Mouse (Mus musculus): ENCODE data around the gene Ccs. TPM values are rescaled to one million over a fixed set of nuclear protein-coding genes. Genes with fewer than 3 reads are reported as not detected.

Ccs gene
- polyA plus RNA-seq, 2 experiments: 63.2 to 65.9 TPM

DNA sequence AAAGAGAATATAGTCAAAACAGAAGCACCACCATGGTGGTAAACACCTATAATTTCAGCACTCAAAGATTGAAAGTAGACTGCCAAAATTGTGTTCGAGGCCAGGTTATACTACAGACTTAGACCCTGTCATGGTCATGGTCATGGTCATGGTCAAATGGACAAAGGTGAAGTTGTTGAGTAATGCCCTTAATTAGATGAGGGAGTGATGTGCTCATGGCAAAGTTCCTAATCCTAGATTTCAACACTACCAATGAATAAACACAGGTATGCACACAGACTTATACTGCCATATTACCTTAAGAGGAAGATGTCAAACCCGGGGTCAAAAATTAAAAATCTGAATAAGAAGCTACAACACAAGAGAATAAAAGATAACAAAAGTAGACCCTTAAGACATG is 52.8 kb downstream of the Ccs start:
- Histone ChIP-seq H3K4me3 (replicated peaks; ENCODE audit: low read length) (no peak overlapping the region), H3K9ac (ENCODE audit: low read depth, low read length, severe bottlenecking) (no peak overlapping the region), H3K9me3 (ENCODE audit: control insufficient read depth, low read length) (no peaks in the 10 kb centered on the region), H3K27ac (replicated peaks; ENCODE audit: low read depth, low read length) (no peak overlapping the region), H3K27me3 (ENCODE audit: control insufficient read depth, insufficient read depth, low read length) (no peaks in the 10 kb centered on the region), H3K36me3 (ENCODE audit: control insufficient read depth, insufficient read depth, low read length) (peaks cover 92% of the 10 kb centered on the region), H3K4me1 (ENCODE audit: control insufficient read depth, insufficient read depth, low read length) (peaks cover 13% of the 10 kb centered on the region), H3K4me2 (replicated peaks; ENCODE audit: low read depth, low read length, severe bottlenecking) (no peak overlapping the region)
- 91% methylated on average over 2 of the region's 2 CpGs for WGBS
- no peak for TF ChIP-seq POLR2A (IDR thresholded peaks at IDR 0.05; ENCODE audit: borderline replicate concordance, extremely low read depth, insufficient read depth, insufficient read length)
- DNase-seq (ENCODE audit: low spot score): no peak
- no peak for ATAC-seq (ENCODE audit: low FRiP score, low read depth)

DNA sequence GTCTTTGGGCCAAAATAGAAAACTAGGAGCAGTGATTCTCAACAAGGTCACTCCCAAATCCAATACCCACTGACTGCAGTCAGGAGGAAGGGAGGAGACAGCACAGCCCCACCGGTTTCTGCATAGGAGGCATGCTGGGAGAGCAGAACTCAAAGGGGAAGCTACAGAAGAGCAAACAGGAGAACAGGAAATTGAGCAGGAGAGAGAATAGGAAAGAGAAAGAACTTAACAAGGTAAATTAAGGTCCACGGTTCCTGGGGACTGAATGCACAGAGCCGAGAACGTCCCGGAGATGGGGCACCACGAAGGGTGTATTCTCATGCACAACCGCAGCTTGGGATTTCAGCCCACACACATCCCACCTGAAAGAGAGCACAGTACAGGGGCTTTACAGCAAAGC is 53.9 kb downstream of the Ccs start:
- no peak for DNase-seq (ENCODE audit: low spot score)
- no peak for TF ChIP-seq POLR2A (IDR thresholded peaks at IDR 0.05; ENCODE audit: borderline replicate concordance, extremely low read depth, insufficient read depth, insufficient read length)
- Histone ChIP-seq H3K4me1 (ENCODE audit: control insufficient read depth, insufficient read depth, low read length) (peaks cover 3% of the 10 kb centered on the region), H3K9me3 (ENCODE audit: control insufficient read depth, low read length) (no peaks in the 10 kb centered on the region), H3K9ac (ENCODE audit: low read depth, low read length, severe bottlenecking) (no peak overlapping the region), H3K27me3 (ENCODE audit: control insufficient read depth, insufficient read depth, low read length) (no peaks in the 10 kb centered on the region), H3K4me2 (replicated peaks; ENCODE audit: low read depth, low read length, severe bottlenecking) (no peak overlapping the region), H3K36me3 (ENCODE audit: control insufficient read depth, insufficient read depth, low read length) (peaks cover 91% of the 10 kb centered on the region), H3K27ac (replicated peaks; ENCODE audit: low read depth, low read length) (no peak overlapping the region), H3K4me3 (replicated peaks; ENCODE audit: low read length) (no peak overlapping the region)
- no peak for ATAC-seq (ENCODE audit: low FRiP score, low read depth)
- 91% methylated on average over 7 of the region's 7 CpGs for WGBS

DNA sequence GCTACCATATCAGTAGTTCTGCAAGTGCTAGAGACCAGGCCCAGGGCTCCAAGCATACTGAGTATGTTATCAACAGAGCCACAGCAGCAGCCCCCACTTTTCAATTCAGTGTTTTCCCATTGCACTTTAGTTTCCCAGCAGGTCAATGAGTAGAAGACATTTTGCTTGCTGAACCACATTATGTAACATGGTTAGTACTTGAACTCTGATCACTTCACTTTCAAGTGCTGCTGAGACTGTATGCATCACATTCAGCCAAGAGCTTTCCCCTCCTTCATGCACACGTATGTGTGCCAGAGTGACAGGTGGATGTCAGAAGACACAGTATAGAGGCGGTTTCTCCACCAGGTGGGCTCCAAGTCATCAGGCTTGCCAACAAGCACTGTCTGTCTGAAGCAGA is 56.2 kb downstream of the Ccs start:
- TF ChIP-seq POLR2A (IDR thresholded peaks at IDR 0.05; ENCODE audit: borderline replicate concordance, extremely low read depth, insufficient read depth, insufficient read length): no peak
- H3K4me3 ChIP-seq (replicated peaks; ENCODE audit: low read length): no peak overlapping the region
- H3K27ac ChIP-seq (replicated peaks; ENCODE audit: low read depth, low read length): no peak overlapping the region
- no peak overlapping the region for H3K4me2 ChIP-seq (replicated peaks; ENCODE audit: low read depth, low read length, severe bottlenecking)
- H3K9ac ChIP-seq (ENCODE audit: low read depth, low read length, severe bottlenecking): no peak overlapping the region
- no peaks in the 10 kb centered on the region for H3K4me1 ChIP-seq (ENCODE audit: control insufficient read depth, insufficient read depth, low read length)
- no peak for ATAC-seq (ENCODE audit: low FRiP score, low read depth)
- no peaks in the 10 kb centered on the region for H3K27me3 ChIP-seq (ENCODE audit: control insufficient read depth, insufficient read depth, low read length)
- WGBS: 86% methylated on average over 2 of the region's 2 CpGs
- no peak for DNase-seq (ENCODE audit: low spot score)
- H3K36me3 ChIP-seq (ENCODE audit: control insufficient read depth, insufficient read depth, low read length): peaks cover 82% of the 10 kb centered on the region
- no peaks in the 10 kb centered on the region for H3K9me3 ChIP-seq (ENCODE audit: control insufficient read depth, low read length)

Other genes with a start within 250 kb of the Ccs start
- 49.0 and 75.9 TPM in 2 replicates for gene Lrfn4, start 223.7 kb downstream of the Ccs start, polyA plus RNA-seq (2012; rRNA removed)
- 9.5 and 12.8 TPM in 2 replicates for gene Lrfn4, start 223.7 kb downstream of the Ccs start, polyA plus RNA-seq (2014; fragmentation: Nextera tagmentation; extraction: Ambion mirVana)
- gene Rce1, start 213.7 kb downstream of the Ccs start, polyA plus RNA-seq (2012; rRNA removed): 90.2 and 145 TPM in 2 replicates
- 61.5 and 66.1 TPM in 2 replicates for gene Rce1, start 213.7 kb downstream of the Ccs start, polyA plus RNA-seq (2014; fragmentation: Nextera tagmentation; extraction: Ambion mirVana)
- 1.4 and 1.9 TPM in 2 replicates for gene Gm960, start 140.7 kb downstream of the Ccs start, polyA plus RNA-seq (2012; rRNA removed)
- 3.1 and 3.7 TPM in 2 replicates for gene Gm960, start 140.7 kb downstream of the Ccs start, polyA plus RNA-seq (2014; fragmentation: Nextera tagmentation; extraction: Ambion mirVana)
- 1.9 and 2.5 TPM in 2 replicates for gene Sptbn2, start 128.2 kb downstream of the Ccs start, polyA plus RNA-seq (2012; rRNA removed)
- gene Sptbn2, start 128.2 kb downstream of the Ccs start, polyA plus RNA-seq (2014; fragmentation: Nextera tagmentation; extraction: Ambion mirVana): 4.2 TPM in 2 replicates
- 36.9 and 38.1 TPM in 2 replicates for gene Rbm4b, start 82.8 kb downstream of the Ccs start, polyA plus RNA-seq (2012; rRNA removed)
- 63.2 and 71.8 TPM in 2 replicates for gene Rbm4b, start 82.8 kb downstream of the Ccs start, polyA plus RNA-seq (2014; fragmentation: Nextera tagmentation; extraction: Ambion mirVana)
- gene Rbm4, start 45.4 kb downstream of the Ccs start, polyA plus RNA-seq (2012; rRNA removed): 107 and 111 TPM in 2 replicates
- 78.9 and 82.6 TPM in 2 replicates for gene Rbm4, start 45.4 kb downstream of the Ccs start, polyA plus RNA-seq (2014; fragmentation: Nextera tagmentation; extraction: Ambion mirVana)
- 36.0 and 83.7 TPM in 2 replicates for gene Gm21992, start 27.7 kb downstream of the Ccs start, polyA plus RNA-seq (2012; rRNA removed)
- 15.5 and 22.0 TPM in 2 replicates for gene Gm21992, start 27.7 kb downstream of the Ccs start, polyA plus RNA-seq (2014; fragmentation: Nextera tagmentation; extraction: Ambion mirVana)
- gene Rbm14, start 27.7 kb downstream of the Ccs start, polyA plus RNA-seq (2012; rRNA removed): 69.9 and 98.5 TPM in 2 replicates
- gene Rbm14, start 27.7 kb downstream of the Ccs start, polyA plus RNA-seq (2014; fragmentation: Nextera tagmentation; extraction: Ambion mirVana): 69.8 and 71.9 TPM in 2 replicates
- 0.03 and 0.05 TPM in 2 replicates for gene Ccdc87, start within 50 bp of the Ccs start, polyA plus RNA-seq (2012; rRNA removed)
- gene Ccdc87, start within 50 bp of the Ccs start, polyA plus RNA-seq (2014; fragmentation: Nextera tagmentation; extraction: Ambion mirVana): 0.06 and 0.26 TPM in 2 replicates
- 49.9 and 84.7 TPM in 2 replicates for gene Ctsf, start 15.8 kb upstream of the Ccs start, polyA plus RNA-seq (2012; rRNA removed)
- 38.9 and 45.9 TPM in 2 replicates for gene Ctsf, start 15.8 kb upstream of the Ccs start, polyA plus RNA-seq (2014; fragmentation: Nextera tagmentation; extraction: Ambion mirVana)
- gene Actn3, start 38.6 kb upstream of the Ccs start, polyA plus RNA-seq (2012; rRNA removed): 8.3 and 8.7 TPM in 2 replicates
- 11.9 and 12.9 TPM in 2 replicates for gene Actn3, start 38.6 kb upstream of the Ccs start, polyA plus RNA-seq (2014; fragmentation: Nextera tagmentation; extraction: Ambion mirVana)
- gene Zdhhc24, start 39.3 kb upstream of the Ccs start, polyA plus RNA-seq (2012; rRNA removed): 22.7 and 30.9 TPM in 2 replicates
- 7.7 and 9.7 TPM in 2 replicates for gene Zdhhc24, start 39.3 kb upstream of the Ccs start, polyA plus RNA-seq (2014; fragmentation: Nextera tagmentation; extraction: Ambion mirVana)
- 7.6 and 8.1 TPM in 2 replicates for gene Bbs1, start 67.3 kb upstream of the Ccs start, polyA plus RNA-seq (2012; rRNA removed)
- gene Bbs1, start 67.3 kb upstream of the Ccs start, polyA plus RNA-seq (2014; fragmentation: Nextera tagmentation; extraction: Ambion mirVana): 3.8 and 4.9 TPM in 2 replicates
- 96.5 and 116 TPM in 2 replicates for gene Dpp3, start 89.0 kb upstream of the Ccs start, polyA plus RNA-seq (2012; rRNA removed)
- gene Dpp3, start 89.0 kb upstream of the Ccs start, polyA plus RNA-seq (2014; fragmentation: Nextera tagmentation; extraction: Ambion mirVana): 90.9 and 94.0 TPM in 2 replicates
- 2.7 and 5.1 TPM in 2 replicates for gene Peli3, start 103.8 kb upstream of the Ccs start, polyA plus RNA-seq (2012; rRNA removed)
- 1.8 and 2.5 TPM in 2 replicates for gene Peli3, start 103.8 kb upstream of the Ccs start, polyA plus RNA-seq (2014; fragmentation: Nextera tagmentation; extraction: Ambion mirVana)
- 59.5 and 74.3 TPM in 2 replicates for gene Mrpl11, start 122.8 kb upstream of the Ccs start, polyA plus RNA-seq (2012; rRNA removed)
- gene Mrpl11, start 122.8 kb upstream of the Ccs start, polyA plus RNA-seq (2014; fragmentation: Nextera tagmentation; extraction: Ambion mirVana): 105 and 108 TPM in 2 replicates
- gene Npas4, start 151.0 kb upstream of the Ccs start, polyA plus RNA-seq (2012; rRNA removed): 0.50 and 0.60 TPM in 2 replicates
- gene Npas4, start 151.0 kb upstream of the Ccs start, polyA plus RNA-seq (2014; fragmentation: Nextera tagmentation; extraction: Ambion mirVana): not detected in 2 replicates
- gene Slc29a2, start 184.5 kb upstream of the Ccs start, polyA plus RNA-seq (2012; rRNA removed): 15.7 and 25.5 TPM in 2 replicates
- gene Slc29a2, start 184.5 kb upstream of the Ccs start, polyA plus RNA-seq (2014; fragmentation: Nextera tagmentation; extraction: Ambion mirVana): 3.7 and 5.0 TPM in 2 replicates
- gene B4gat1, start 199.5 kb upstream of the Ccs start, polyA plus RNA-seq (2012; rRNA removed): 31.3 and 46.6 TPM in 2 replicates
- 43.7 and 45.2 TPM in 2 replicates for gene B4gat1, start 199.5 kb upstream of the Ccs start, polyA plus RNA-seq (2014; fragmentation: Nextera tagmentation; extraction: Ambion mirVana)
- gene AC124502.3, start 199.6 kb upstream of the Ccs start, polyA plus RNA-seq (2012; rRNA removed): 1.3 and 2.5 TPM in 2 replicates
- gene AC124502.3, start 199.6 kb upstream of the Ccs start, polyA plus RNA-seq (2014; fragmentation: Nextera tagmentation; extraction: Ambion mirVana): 0.84 and 1.7 TPM in 2 replicates
- gene Brms1, start 202.0 kb upstream of the Ccs start, polyA plus RNA-seq (2012; rRNA removed): 30.2 TPM in 2 replicates
- 38.1 and 38.9 TPM in 2 replicates for gene Brms1, start 202.0 kb upstream of the Ccs start, polyA plus RNA-seq (2014; fragmentation: Nextera tagmentation; extraction: Ambion mirVana)
- gene Rin1, start 211.1 kb upstream of the Ccs start, polyA plus RNA-seq (2012; rRNA removed): 4.9 and 6.1 TPM in 2 replicates
- 2.5 and 2.6 TPM in 2 replicates for gene Rin1, start 211.1 kb upstream of the Ccs start, polyA plus RNA-seq (2014; fragmentation: Nextera tagmentation; extraction: Ambion mirVana)
- 97.5 and 115 TPM in 2 replicates for gene Cd248, start 228.7 kb upstream of the Ccs start, polyA plus RNA-seq (2012; rRNA removed)
- 123 and 127 TPM in 2 replicates for gene Cd248, start 228.7 kb upstream of the Ccs start, polyA plus RNA-seq (2014; fragmentation: Nextera tagmentation; extraction: Ambion mirVana)
- 0.96 and 1.4 TPM in 2 replicates for gene Tmem151a, start 246.2 kb upstream of the Ccs start, polyA plus RNA-seq (2012; rRNA removed)
- gene Tmem151a, start 246.2 kb upstream of the Ccs start, polyA plus RNA-seq (2014; fragmentation: Nextera tagmentation; extraction: Ambion mirVana): 1.8 and 2.1 TPM in 2 replicates
- 121 and 130 TPM in 2 replicates for gene Yif1a, start 249.2 kb upstream of the Ccs start, polyA plus RNA-seq (2012; rRNA removed)
- gene Yif1a, start 249.2 kb upstream of the Ccs start, polyA plus RNA-seq (2014; fragmentation: Nextera tagmentation; extraction: Ambion mirVana): 129 and 144 TPM in 2 replicates

Measured in limb, embryonic 14.5 days (tissue).